Mouse (Mus musculus) embryonic facial prominence, embryonic 14.5 days (tissue): ENCODE data around the gene Mpnd. TPM values are rescaled to one million over a fixed set of nuclear protein-coding genes. Genes with fewer than 3 reads are reported as not detected.
A peak's percentile ranks its signal among the peaks of the same experiment; 100 is the strongest.

Source experiments
- ATAC-seq: fragments of 200-750 bp; cut with Nextera tagmentation; 2 replicates; pipeline ENCODE4 v1.8.0; 2017; ENCODE audit warnings: low read depth, moderate number of reproducible peaks, moderate TSS enrichment
- DNase-seq: peaks from one replicate; pipeline ENCODE4 v3.0.0-alpha.2; 2015; ENCODE audit warnings: low spot score
- H3K27ac ChIP-seq: fragments of 300-500 bp; sonication (generic); replicated peaks from 2 replicates; pipeline ENCODE4 v1.5.1; 2014; ENCODE audit warnings: low read depth, mild to moderate bottlenecking, low read length, moderate library complexity
- H3K27me3 ChIP-seq: fragments of 300-500 bp; sonication (generic); replicated peaks from 2 replicates; pipeline ENCODE4 v1.6.1; 2014; ENCODE audit warnings: low read length; ENCODE audit not compliant: control insufficient read depth, insufficient read depth
- H3K36me3 ChIP-seq: fragments of 300-500 bp; sonication (generic); 2 replicates; pipeline ENCODE4 v1.6.1; 2014; ENCODE audit warnings: low read length, mixed read lengths; ENCODE audit not compliant: control insufficient read depth, insufficient read depth
- H3K4me1 ChIP-seq: fragments of 300-500 bp; sonication (generic); 2 replicates; pipeline ENCODE4 v1.6.1; 2014; ENCODE audit warnings: antibody characterized with exemption, low read length; ENCODE audit not compliant: control insufficient read depth, insufficient read depth
- H3K4me2 ChIP-seq: fragments of 300-500 bp; sonication (generic); 2 replicates; pipeline ENCODE4 v1.6.1; 2014; ENCODE audit warnings: low read depth, mild to moderate bottlenecking, low read length, moderate library complexity, mixed read lengths
- H3K4me3 ChIP-seq: fragments of 300-500 bp; sonication (generic); 2 replicates; pipeline ENCODE4 v1.5.1; 2014; ENCODE audit warnings: low read depth, mild to moderate bottlenecking, low read length
- H3K9ac ChIP-seq: fragments of 300-500 bp; sonication (generic); 2 replicates; pipeline ENCODE4 v1.6.1; 2014; ENCODE audit warnings: low read depth, mild to moderate bottlenecking, low read length, moderate library complexity, mixed read lengths
- H3K9me3 ChIP-seq: fragments of 300-500 bp; sonication (generic); 2 replicates; pipeline ENCODE4 v1.6.1; 2016; ENCODE audit warnings: low read length; ENCODE audit not compliant: control insufficient read depth
- WGBS: fragments of 180-500 bp; shearing (Covaris S2); extraction: QIAGEN DNeasy Blood & Tissue Kit; methylation state at CpG from one replicate; pipeline ENCODE4 v1.1.7; 2014; 5-methylcytosine and 5-hydroxymethylcytosine counted together
- polyA plus RNA-seq: library from polyadenylated mRNA; unstranded; fragments of >200 nt; fragmentation: Nextera tagmentation; extraction: Ambion mirVana; gene quantifications from 2 replicates; pipeline ENCODE4 v1.2.1, GENCODE M21; 2014

Mpnd gene
- polyA plus RNA-seq, 1 experiment from 2014 or later = 81.8 TPM

- peaks cover 19% of the 10 kb centered on the region; the same call in 1 of the 2 replicates for H3K36me3 ChIP-seq
- H3K27ac ChIP-seq = no peak overlapping the region
- H3K4me1 ChIP-seq = no peaks in the 10 kb centered on the region
- no peak overlapping the region for H3K4me3 ChIP-seq
- H3K9ac ChIP-seq = no peak overlapping the region
- no peaks in the 10 kb centered on the region for H3K27me3 ChIP-seq
- H3K9me3 ChIP-seq = no peaks in the 10 kb centered on the region
- no peak for DNase-seq
- no peak for ATAC-seq
- WGBS = 67% methylated on average over 1 of the region's 1 CpGs
- H3K4me2 ChIP-seq = no peak overlapping the region
Observed at GRCm38 (mm10) chr17:56026881-56027280, 21.4 kb downstream of the Mpnd start.

- peaks cover 22% of the 10 kb centered on the region; the same call in 1 of the 2 replicates for H3K36me3 ChIP-seq
- no peaks in the 10 kb centered on the region for H3K9me3 ChIP-seq
- H3K4me3 ChIP-seq = no peak overlapping the region
- no peak overlapping the region for H3K9ac ChIP-seq
- 95% methylated on average over 5 of the region's 5 CpGs for WGBS
- DNase-seq (no peak), ATAC-seq (no peak)
- no peak overlapping the region for H3K27ac ChIP-seq
- H3K4me2 ChIP-seq = no peak overlapping the region
- H3K4me1 ChIP-seq = no peaks in the 10 kb centered on the region
- no peaks in the 10 kb centered on the region for H3K27me3 ChIP-seq
Observed at GRCm38 (mm10) chr17:56027801-56028441, 22.4 kb downstream of the Mpnd start.

GRCm38 (mm10) chr17:56030238-56030870 lies 24.8 kb downstream of the Mpnd start:
- ATAC-seq = no peak
- H3K9me3 ChIP-seq = no peaks in the 10 kb centered on the region
- 91% methylated on average over 9 of the region's 9 CpGs for WGBS
- no peak overlapping the region for H3K4me2 ChIP-seq
- peaks cover 18% of the 10 kb centered on the region for H3K4me1 ChIP-seq
- peaks cover 41% of the 10 kb centered on the region for H3K36me3 ChIP-seq
- no peak overlapping the region for H3K9ac ChIP-seq
- H3K27me3 ChIP-seq = no peaks in the 10 kb centered on the region
- H3K4me3 ChIP-seq = no peak overlapping the region
- no peak overlapping the region for H3K27ac ChIP-seq
- no peak for DNase-seq

- H3K4me3 ChIP-seq = no peak overlapping the region
- H3K27ac ChIP-seq = no peak overlapping the region
- ATAC-seq (no peak), DNase-seq (peak; percentile 45)
- H3K36me3 ChIP-seq = peaks cover 41% of the 10 kb centered on the region
- peaks cover 18% of the 10 kb centered on the region for H3K4me1 ChIP-seq
- 64% methylated on average over 5 of the region's 5 CpGs for WGBS
- no peaks in the 10 kb centered on the region for H3K27me3 ChIP-seq
- H3K9me3 ChIP-seq = no peaks in the 10 kb centered on the region
- no peak overlapping the region for H3K4me2 ChIP-seq
- no peak overlapping the region for H3K9ac ChIP-seq
Observed at GRCm38 (mm10) chr17:56030919-56031318, 25.4 kb downstream of the Mpnd start.

- ATAC-seq = no peak
- H3K36me3 ChIP-seq = peaks cover 41% of the 10 kb centered on the region
Observed at GRCm38 (mm10) chr17:56031431-56031830, 25.9 kb downstream of the Mpnd start.

GRCm38 (mm10) chr17:56032127-56032733 lies 26.7 kb downstream of the Mpnd start:
- H3K4me1 ChIP-seq = peaks cover 18% of the 10 kb centered on the region
- H3K9me3 ChIP-seq = no peaks in the 10 kb centered on the region
- no peak for DNase-seq
- H3K4me3 ChIP-seq = no peak overlapping the region
- H3K4me2 ChIP-seq = no peak overlapping the region
- H3K36me3 ChIP-seq = peaks cover 41% of the 10 kb centered on the region
- H3K9ac ChIP-seq = peak overlapping the region; percentile 43; the same call in 1 of the 2 replicates
- H3K27me3 ChIP-seq = no peaks in the 10 kb centered on the region
- ATAC-seq = no peak
- no peak overlapping the region for H3K27ac ChIP-seq
- WGBS = 76% methylated on average over 6 of the region's 6 CpGs

More at GRCm38 (mm10) chr17:56031431-56031830, 25.9 kb downstream of the Mpnd start:
- 92% methylated on average over 7 of the region's 7 CpGs for WGBS
- Histone ChIP-seq H3K4me2 (no peak overlapping the region), H3K27me3 (no peaks in the 10 kb centered on the region), H3K27ac (no peak overlapping the region), H3K9me3 (no peaks in the 10 kb centered on the region), H3K4me3 (no peak overlapping the region), H3K9ac (no peak overlapping the region), H3K4me1 (peaks cover 18% of the 10 kb centered on the region)
- DNase-seq = no peak

GRCm38 (mm10) chr17:56032831-56033230 lies 27.3 kb downstream of the Mpnd start:
- ATAC-seq (no peak), DNase-seq (no peak)
- no peaks in the 10 kb centered on the region for H3K9me3 ChIP-seq
- H3K4me3 ChIP-seq = no peak overlapping the region
- H3K27me3 ChIP-seq = no peaks in the 10 kb centered on the region
- no peak overlapping the region for H3K27ac ChIP-seq
- WGBS = 71% methylated on average over 7 of the region's 7 CpGs
- peaks cover 41% of the 10 kb centered on the region for H3K36me3 ChIP-seq
- H3K4me2 ChIP-seq = no peak overlapping the region
- peaks cover 18% of the 10 kb centered on the region for H3K4me1 ChIP-seq
- peak overlapping the region; percentile 43; the same call in 1 of the 2 replicates for H3K9ac ChIP-seq

GRCm38 (mm10) chr17:56034040-56034725 lies 28.7 kb downstream of the Mpnd start:
- no peak for ATAC-seq
- 79% methylated on average over 7 of the region's 7 CpGs for WGBS

More at GRCm38 (mm10) chr17:56034040-56034725, 28.7 kb downstream of the Mpnd start:
- no peak for DNase-seq
- no peaks in the 10 kb centered on the region for H3K9me3 ChIP-seq
- peaks cover 18% of the 10 kb centered on the region for H3K4me1 ChIP-seq
- no peak overlapping the region for H3K4me3 ChIP-seq
- H3K27ac ChIP-seq = no peak overlapping the region
- H3K9ac ChIP-seq = peak overlapping the region; percentile 98; the same call in 1 of the 2 replicates
- H3K36me3 ChIP-seq = peaks cover 38% of the 10 kb centered on the region
- H3K4me2 ChIP-seq = peak overlapping the region; percentile 74
- H3K27me3 ChIP-seq = no peaks in the 10 kb centered on the region
